Comparison of ENCODE assay signal across 35 mouse cellular contexts in the genomic region with DNA sequence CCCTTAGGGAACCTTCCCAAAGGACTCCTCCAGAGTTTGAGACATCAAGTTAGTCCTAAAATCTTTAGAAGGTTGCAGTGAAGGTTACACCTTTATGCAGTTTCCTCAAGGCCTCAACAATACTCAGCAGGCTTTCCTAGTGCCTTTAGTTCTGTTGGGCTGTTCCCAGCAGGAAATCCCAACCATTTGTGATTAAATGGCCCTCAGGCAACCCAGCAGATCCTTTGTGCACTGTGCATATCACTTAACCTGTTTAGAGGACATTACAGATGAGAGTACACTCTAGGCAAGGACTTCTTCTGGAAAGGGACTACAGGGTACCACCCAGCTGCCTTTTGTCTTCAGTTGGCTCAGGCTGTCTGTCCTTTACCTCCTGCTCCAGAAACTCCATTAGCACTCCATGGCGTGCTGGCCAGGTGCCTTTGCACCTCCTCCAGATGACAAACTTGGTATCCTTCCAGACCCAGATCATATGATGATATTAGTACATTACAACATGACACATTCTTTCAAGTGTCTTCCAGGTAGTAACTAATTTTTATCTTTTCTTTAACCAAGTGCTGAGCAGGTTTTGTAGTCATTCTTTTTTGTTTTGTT. TPM values are rescaled to one million over a fixed set of nuclear protein-coding genes. Genes with fewer than 3 reads are reported as not detected.
DNase-seq lines count a peak whose midpoint lies in the region; ATAC-seq and TF ChIP-seq lines count a peak whose summit lies in the region.
"Had no signal": no experiment of that assay in that cellular context is flagged by ENCODE, and none has a peak within 500 bp of the region (broad histone marks: within the 10 kb centered on the region; RNA-seq: fewer than 3 reads in every experiment).

No protein-coding gene starts in this region.

- H3K9ac ChIP-seq in ES-Bruce4 (ENCODE audit: low read depth, poor library complexity, severe bottlenecking) = no peak overlapping the region
- no peak overlapping the region for H3K9ac ChIP-seq in liver, embryonic 11.5 days (ENCODE audit: low read depth, low read length)
- H3K9ac ChIP-seq: embryonic facial prominence, embryonic 15.5 days; forebrain, embryonic 13.5 days; hindbrain, embryonic 12.5 days; liver, embryonic 13.5 days; midbrain, embryonic 12.5 days; neural tube, embryonic 13.5 days had no signal

- peaks cover 5% of the 10 kb centered on the region for H3K9me3 ChIP-seq in ES-Bruce4 (replicated peaks; ENCODE audit: control insufficient read depth, insufficient read depth, low read length, poor library complexity, severe bottlenecking)
- no peaks in the 10 kb centered on the region for H3K9me3 ChIP-seq in liver, embryonic 11.5 days (ENCODE audit: control insufficient read depth, low read length)
- H3K9me3 ChIP-seq: embryonic facial prominence, embryonic 15.5 days; forebrain, embryonic 13.5 days; hindbrain, embryonic 12.5 days; liver, embryonic 13.5 days; midbrain, embryonic 12.5 days; neural tube, embryonic 13.5 days had no signal

- peak; percentile 39 for ATAC-seq in Patski
- no peak for ATAC-seq in liver, embryonic 11.5 days (replicated peaks; ENCODE audit: low FRiP score)
- ATAC-seq: forebrain, embryonic 13.5 days; intestine, postnatal 0 days; lung, postnatal 0 days had no signal

- no peaks in the 10 kb centered on the region for H3K4me1 ChIP-seq in ES-Bruce4 (ENCODE audit: control insufficient read depth, insufficient read depth, low read length)
- H3K4me1 ChIP-seq in liver, embryonic 11.5 days (replicated peaks; ENCODE audit: control insufficient read depth, insufficient read depth, low read length) = no peaks in the 10 kb centered on the region
- H3K4me1 ChIP-seq: embryonic facial prominence, embryonic 15.5 days; forebrain, embryonic 13.5 days; hindbrain, embryonic 12.5 days; liver, embryonic 13.5 days; megakaryocyte, embryonic 14.5 days; midbrain, embryonic 12.5 days; neural tube, embryonic 13.5 days had no signal

- peak; percentile 33 to 36 for DNase-seq in cerebellum, postnatal 14 days
- DNase-seq in cerebellum, postnatal 4 days (ENCODE audit: low spot score in 2 of 2) = no peak
- DNase-seq in Patski (ENCODE audit: low read depth, low spot score) = no peak
- DNase-seq in fat pad, adult 2 months (ENCODE audit: extremely low read depth, low read depth, low spot score) = peak; percentile 56
- no peak for DNase-seq in adrenal gland, adult 2 months
- no peak for DNase-seq in liver, embryonic 11.5 days (ENCODE audit: low spot score)
- no peak for DNase-seq in heart, adult 11 months
- DNase-seq: adrenal gland, adult 8-10 months; gastrocnemius, postnatal 14 days; heart, adult 18-20 months; heart, postnatal 36 days; kidney, adult 9 months; kidney, postnatal 10 days; layer of hippocampus, adult 9-11 months; liver, embryonic 13.5 days; lung, adult 18-20 months; lung, postnatal 4 days; thymus, adult 2 months; thymus, postnatal 36 days had no signal

- TF ChIP-seq POLR2A in ES-Bruce4 (IDR thresholded peaks at IDR 0.05; ENCODE audit: insufficient read depth, low read length) = no peak

- no peaks in the 10 kb centered on the region for H3K27me3 ChIP-seq in ES-Bruce4 (ENCODE audit: control insufficient read depth, insufficient read depth, low read length, poor library complexity, severe bottlenecking)
- peaks cover 8% of the 10 kb centered on the region for H3K27me3 ChIP-seq in Patski
- no peaks in the 10 kb centered on the region for H3K27me3 ChIP-seq in liver, embryonic 11.5 days (replicated peaks; ENCODE audit: control insufficient read depth, insufficient read depth, low read length)
- H3K27me3 ChIP-seq: embryonic facial prominence, embryonic 15.5 days; forebrain, embryonic 13.5 days; hindbrain, embryonic 12.5 days; liver, embryonic 13.5 days; megakaryocyte, embryonic 14.5 days; midbrain, embryonic 12.5 days; neural tube, embryonic 13.5 days had no signal

- TF ChIP-seq CTCF in ES-Bruce4 (IDR thresholded peaks at IDR 0.05; ENCODE audit: low read depth, low read length) (no peak), Patski (IDR thresholded peaks at IDR 0.05) (no peak)

- no peak overlapping the region for H3K27ac ChIP-seq in ES-Bruce4 (ENCODE audit: insufficient read depth, low read length)
- H3K27ac ChIP-seq in liver, embryonic 11.5 days (ENCODE audit: low read depth, low read length) = no peak overlapping the region
- H3K27ac ChIP-seq: embryonic facial prominence, embryonic 15.5 days; forebrain, embryonic 13.5 days; hindbrain, embryonic 12.5 days; liver, embryonic 13.5 days; midbrain, embryonic 12.5 days; neural tube, embryonic 13.5 days had no signal

- CTCF ChIA-PET in Patski (lab: Charles Lee) = interaction anchor here (1.4 kb wide), 1 partner anchor 11 kb away, joined by 4 read pairs; no protein-coding TSS in a partner anchor

- 62% methylated on average over 1 of the region's 1 CpGs for WGBS in liver, embryonic 11.5 days

- H3K4me2 ChIP-seq in liver, embryonic 11.5 days = no peak overlapping the region
- H3K4me2 ChIP-seq: embryonic facial prominence, embryonic 15.5 days; forebrain, embryonic 13.5 days; heart, embryonic 11.5 days; hindbrain, embryonic 12.5 days; liver, embryonic 13.5 days; midbrain, embryonic 12.5 days; neural tube, embryonic 13.5 days had no signal

- no peaks in the 10 kb centered on the region for H3K36me3 ChIP-seq in ES-Bruce4 (ENCODE audit: control insufficient read depth, insufficient read depth, low read length, poor library complexity, severe bottlenecking)
- H3K36me3 ChIP-seq in liver, embryonic 11.5 days (ENCODE audit: control insufficient read depth, insufficient read depth, low read length) = no peaks in the 10 kb centered on the region
- H3K36me3 ChIP-seq: embryonic facial prominence, embryonic 15.5 days; hindbrain, embryonic 12.5 days; liver, embryonic 13.5 days; midbrain, embryonic 12.5 days; neural tube, embryonic 13.5 days had no signal

- H3K4me3 ChIP-seq in ES-Bruce4 (ENCODE audit: low read depth, low read length) = no peak overlapping the region
- no peak overlapping the region for H3K4me3 ChIP-seq in liver, embryonic 11.5 days (ENCODE audit: low read depth, low read length)
- H3K4me3 ChIP-seq: embryonic facial prominence, embryonic 15.5 days; forebrain, embryonic 13.5 days; hindbrain, embryonic 12.5 days; liver, embryonic 13.5 days; megakaryocyte, embryonic 14.5 days; midbrain, embryonic 12.5 days; neural tube, embryonic 13.5 days had no signal

- peak; percentile 60; the same call in 1 of the 2 replicates for TF ChIP-seq EP300 in ES-Bruce4 (IDR thresholded peaks at IDR 0.05; ENCODE audit: insufficient read depth, low read depth, low read length)

- POLR2A ChIA-PET in Patski (lab: Charles Lee) = no interaction called here

- in situ Hi-C loops in Patski (cut with MboI; ENCODE audit: low pct_unique_long_range_greater_than_20kb) = no loop called here

RNA-seq across cellular contexts. Expression of gene Crnn, which starts 18.5 kb away (rescaled TPM):
- not detected in 2 replicates for polyA plus RNA-seq in ES-Bruce4 (2011; ENCODE audit: insufficient read depth, insufficient read length, low read depth, missing spikeins)
- not detected for polyA plus RNA-seq in Patski (2021)
- not detected for total RNA-seq in adrenal gland, adult 2 months (2021)
- not detected in 2 replicates for polyA plus RNA-seq in adrenal gland, adult 2 months (2012; rRNA removed)
- polyA plus RNA-seq in liver, embryonic 11.5 days (2014; fragmentation: Nextera tagmentation; extraction: Ambion mirVana) = not detected in 2 replicates
- total RNA-seq: adrenal gland, adult 8-10 months; adrenal gland, postnatal 4 days; gastrocnemius, postnatal 14 days; heart, adult 18-20 months; heart, postnatal 36 days; left cerebral cortex, adult 8-10 months had no signal
- polyA plus RNA-seq: cerebellum, adult 2 months; cortical plate, adult 2 months; forebrain, embryonic 13.5 days; heart, embryonic 11.5 days; hindbrain, embryonic 12.5 days; intestine, postnatal 0 days; large intestine, adult 2 months; liver, embryonic 13.5 days; lung, postnatal 0 days; midbrain, embryonic 12.5 days; neural tube, embryonic 13.5 days had no signal

RNA-seq across cellular contexts. Expression of gene Flg2, which starts 34.0 kb away (rescaled TPM):
- polyA plus RNA-seq in ES-Bruce4 (2011; ENCODE audit: insufficient read depth, insufficient read length, low read depth, missing spikeins) (not detected in 2 replicates), Patski (2021) (0.01 TPM)
- not detected for total RNA-seq in adrenal gland, adult 2 months (2021)
- not detected in 2 replicates for polyA plus RNA-seq in adrenal gland, adult 2 months (2012; rRNA removed)
- not detected in 2 replicates for polyA plus RNA-seq in liver, embryonic 11.5 days (2014; fragmentation: Nextera tagmentation; extraction: Ambion mirVana)
- total RNA-seq: adrenal gland, adult 8-10 months; adrenal gland, postnatal 4 days; gastrocnemius, postnatal 14 days; heart, adult 18-20 months; heart, postnatal 36 days; left cerebral cortex, adult 8-10 months had no signal
- polyA plus RNA-seq: cerebellum, adult 2 months; cortical plate, adult 2 months; forebrain, embryonic 13.5 days; heart, embryonic 11.5 days; heart, embryonic 16.5 days; hindbrain, embryonic 12.5 days; intestine, postnatal 0 days; large intestine, adult 2 months; liver, embryonic 13.5 days; lung, postnatal 0 days; midbrain, embryonic 12.5 days; neural tube, embryonic 13.5 days had no signal

Comparison
In these comparisons a context has a peak if more than half of its experiments do, and no peak if none do; other contexts are left out.
1. DNase-seq: peak in cerebellum, postnatal 14 days (2 of 2) and fat pad, adult 2 months (single experiment); none in cerebellum, postnatal 4 days (0 of 2), Patski (single experiment), adrenal gland, adult 2 months (single experiment), liver, embryonic 11.5 days (single experiment) and heart, adult 11 months (single experiment).